Comparison of ENCODE assay signal across 11 mouse cellular contexts in genomic region chr9:119320446-119320845, GRCm38 (mm10). TPM values are rescaled to one million over a fixed set of nuclear protein-coding genes. Genes with fewer than 3 reads are reported as not detected.
DNase-seq lines count a peak whose midpoint lies in the region; ATAC-seq lines count a peak whose summit lies in the region.
"Had no signal": no experiment of that assay in that cellular context is flagged by ENCODE, and none has a peak within 500 bp of the region (broad histone marks: within the 10 kb centered on the region; RNA-seq: fewer than 3 reads in every experiment).

No protein-coding gene starts in this region.

- no peak overlapping the region for H3K9ac ChIP-seq in heart, embryonic 14.5 days (ENCODE audit: low read length)
- no peak overlapping the region for H3K9ac ChIP-seq in hindbrain, embryonic 12.5 days
- H3K9ac ChIP-seq in midbrain, embryonic 11.5 days (ENCODE audit: low read length) = no peak overlapping the region

- WGBS in heart, embryonic 14.5 days = 81% methylated on average over 7 of the region's 7 CpGs
- WGBS in hindbrain, embryonic 12.5 days = 84% methylated on average over 7 of the region's 7 CpGs
- WGBS in midbrain, embryonic 11.5 days = 77% methylated on average over 7 of the region's 7 CpGs

- peak overlapping the region; percentile 99 for H3K4me2 ChIP-seq in heart, embryonic 14.5 days (ENCODE audit: low read length)
- H3K4me2 ChIP-seq in hindbrain, embryonic 12.5 days (replicated peaks) = peak overlapping the region; percentile 99
- peak overlapping the region; percentile 69; the same call in 1 of the 2 replicates for H3K4me2 ChIP-seq in midbrain, embryonic 11.5 days

- no peaks in the 10 kb centered on the region for H3K9me3 ChIP-seq in heart, embryonic 14.5 days (ENCODE audit: control insufficient read depth, low read length)
- no peaks in the 10 kb centered on the region for H3K9me3 ChIP-seq in hindbrain, embryonic 12.5 days (replicated peaks)
- H3K9me3 ChIP-seq in midbrain, embryonic 11.5 days (ENCODE audit: control insufficient read depth, low read length) = no peaks in the 10 kb centered on the region

- H3K27me3 ChIP-seq in heart, embryonic 14.5 days (ENCODE audit: control insufficient read depth, insufficient read depth, low read length) = no peaks in the 10 kb centered on the region
- H3K27me3 ChIP-seq in hindbrain, embryonic 12.5 days = no peaks in the 10 kb centered on the region
- H3K27me3 ChIP-seq in midbrain, embryonic 11.5 days (ENCODE audit: control insufficient read depth, insufficient read depth, low read length) = no peaks in the 10 kb centered on the region

- DNase-seq in heart, postnatal 36 days = no peak
- peak; percentile 62 for DNase-seq in ZHBTc4 (ENCODE audit: low read depth, low spot score)
- no peak for DNase-seq in midbrain, embryonic 11.5 days (ENCODE audit: low spot score, missing footprints)
- DNase-seq in layer of hippocampus, adult 18-20 months (ENCODE audit: low spot score in 2 of 2) = no peak
- no peak for DNase-seq in left cerebral cortex, postnatal 14 days (ENCODE audit: low spot score in 2 of 2)
- no peak for DNase-seq in thymus, postnatal 14 days
- DNase-seq: adrenal gland, postnatal 14 days; heart, postnatal 4 days had no signal

- intact Hi-C loops in heart, postnatal 36 days (cut with DNase I) = no loop called here
- intact Hi-C loops in left cerebral cortex, postnatal 14 days (cut with DNase I) = loop anchor here (10.0 kb wide), 1 partner anchor 216 kb away; the partner anchor contains the start of gene Dlec1

- H3K4me1 ChIP-seq in heart, embryonic 14.5 days (ENCODE audit: control insufficient read depth in 2 of 2, insufficient read depth in 2 of 2, low read length in 2 of 2) = peaks cover 0 to 11% of the 10 kb centered on the region in 2 experiments; a peak in 2 of 4 replicates
- peaks cover 18% of the 10 kb centered on the region for H3K4me1 ChIP-seq in hindbrain, embryonic 12.5 days
- peaks cover 8% of the 10 kb centered on the region for H3K4me1 ChIP-seq in midbrain, embryonic 11.5 days (ENCODE audit: control insufficient read depth, insufficient read depth, low read length)

- 0 out of 2 replicates have a peak, but pooled peaks cover 6% of the 10 kb centered on the region for H3K36me3 ChIP-seq in heart, embryonic 14.5 days (ENCODE audit: control insufficient read depth, insufficient read depth, low read length)
- 0 out of 2 replicates have a peak, but pooled peaks cover 3% of the 10 kb centered on the region for H3K36me3 ChIP-seq in hindbrain, embryonic 12.5 days
- no peaks in the 10 kb centered on the region for H3K36me3 ChIP-seq in midbrain, embryonic 11.5 days (ENCODE audit: control insufficient read depth, insufficient read depth, low read length)

- H3K4me3 ChIP-seq in heart, embryonic 14.5 days (ENCODE audit: control insufficient read depth in 1 of 2, insufficient read depth in 1 of 2, low read depth in 1 of 2, low read length in 2 of 2) = no peak overlapping the region
- H3K4me3 ChIP-seq in hindbrain, embryonic 12.5 days = peak overlapping the region; percentile 95
- H3K4me3 ChIP-seq in midbrain, embryonic 11.5 days (ENCODE audit: low read depth, low read length) = peak overlapping the region; percentile 87

- no peak for ATAC-seq in heart, embryonic 14.5 days (ENCODE audit: insufficient number of reproducible peaks, insufficient read depth, low FRiP score, low read depth)
- ATAC-seq in hindbrain, embryonic 12.5 days (ENCODE audit: low FRiP score) = no peak
- ATAC-seq in midbrain, embryonic 11.5 days (ENCODE audit: low FRiP score) = no peak

- H3K27ac ChIP-seq in heart, embryonic 14.5 days (replicated peaks in 1 of 2; ENCODE audit: control insufficient read depth in 1 of 2, insufficient read depth in 1 of 2, low read depth in 2 of 2, low read length in 2 of 2) = no peak overlapping the region
- H3K27ac ChIP-seq in hindbrain, embryonic 12.5 days = no peak overlapping the region
- H3K27ac ChIP-seq in midbrain, embryonic 11.5 days (ENCODE audit: low read depth, low read length) = no peak overlapping the region
- H3K27ac ChIP-seq: macrophage had no signal

RNA-seq across cellular contexts. Expression of gene Oxsr1, which starts 1.8 kb away (rescaled TPM):
- polyA plus RNA-seq in heart, embryonic 14.5 days (2014; fragmentation: Nextera tagmentation; extraction: Ambion mirVana) = 10.2 and 11.7 TPM in 2 replicates
- 10 to 100 TPM; 49.3 to 49.5 TPM for total RNA-seq in heart, postnatal 36 days (2021)
- polyA plus RNA-seq in hindbrain, embryonic 12.5 days (2016; fragmentation: Nextera tagmentation; extraction: Ambion mirVana) = 18.9 and 19.6 TPM in 2 replicates
- polyA plus RNA-seq in midbrain, embryonic 11.5 days (2014; fragmentation: Nextera tagmentation; extraction: Ambion mirVana) = 15.5 and 16.2 TPM in 2 replicates
- 10 to 100 TPM; 30.2 to 31.7 TPM for total RNA-seq in layer of hippocampus, adult 18-20 months (2021)
- total RNA-seq in left cerebral cortex, postnatal 14 days (2021) = 10 to 100 TPM; 33.2 to 36.4 TPM

RNA-seq across cellular contexts. Expression of gene Acaa1a, which starts 19.0 kb away (rescaled TPM):
- polyA plus RNA-seq in heart, embryonic 14.5 days (2014; fragmentation: Nextera tagmentation; extraction: Ambion mirVana) = 78.3 and 81.6 TPM in 2 replicates
- total RNA-seq in heart, postnatal 36 days (2021) = 10 to 100 TPM; 80.3 to 85.7 TPM
- 82.4 and 87.1 TPM in 2 replicates for polyA plus RNA-seq in hindbrain, embryonic 12.5 days (2016; fragmentation: Nextera tagmentation; extraction: Ambion mirVana)
- polyA plus RNA-seq in midbrain, embryonic 11.5 days (2014; fragmentation: Nextera tagmentation; extraction: Ambion mirVana) = 52.7 and 61.2 TPM in 2 replicates
- 10 to 100 TPM; 70.3 to 74.7 TPM for total RNA-seq in layer of hippocampus, adult 18-20 months (2021)
- 10 to 100 TPM; 67.2 to 73.8 TPM for total RNA-seq in left cerebral cortex, postnatal 14 days (2021)

RNA-seq across cellular contexts. Expression of gene Myd88, which starts 20.8 kb away (rescaled TPM):
- 13.2 and 14.9 TPM in 2 replicates for polyA plus RNA-seq in heart, embryonic 14.5 days (2014; fragmentation: Nextera tagmentation; extraction: Ambion mirVana)
- total RNA-seq in heart, postnatal 36 days (2021) = 10 to 100 TPM; 14.8 to 15.5 TPM
- 6.3 and 7.6 TPM in 2 replicates for polyA plus RNA-seq in hindbrain, embryonic 12.5 days (2016; fragmentation: Nextera tagmentation; extraction: Ambion mirVana)
- 6.3 and 7.6 TPM in 2 replicates for polyA plus RNA-seq in midbrain, embryonic 11.5 days (2014; fragmentation: Nextera tagmentation; extraction: Ambion mirVana)
- 1 to 10 TPM; 5.9 to 6.7 TPM for total RNA-seq in layer of hippocampus, adult 18-20 months (2021)
- total RNA-seq in left cerebral cortex, postnatal 14 days (2021) = 1 to 10 TPM; 5.5 to 5.8 TPM

RNA-seq across cellular contexts. Expression of gene Xylb, which starts 36.7 kb away (rescaled TPM):
- 1.2 and 2.0 TPM in 2 replicates for polyA plus RNA-seq in heart, embryonic 14.5 days (2014; fragmentation: Nextera tagmentation; extraction: Ambion mirVana)
- total RNA-seq in heart, postnatal 36 days (2021) = under 1 TPM; 0.22 TPM
- 4.7 and 4.9 TPM in 2 replicates for polyA plus RNA-seq in hindbrain, embryonic 12.5 days (2016; fragmentation: Nextera tagmentation; extraction: Ambion mirVana)
- polyA plus RNA-seq in midbrain, embryonic 11.5 days (2014; fragmentation: Nextera tagmentation; extraction: Ambion mirVana) = 5.4 and 6.5 TPM in 2 replicates
- total RNA-seq in layer of hippocampus, adult 18-20 months (2021) = 1 to 10 TPM; 4.8 to 5.9 TPM
- total RNA-seq in left cerebral cortex, postnatal 14 days (2021) = 1 to 10 TPM; 3.8 to 3.9 TPM

RNA-seq across cellular contexts. Expression of gene Slc22a14, which starts 44.9 kb away (rescaled TPM):
- polyA plus RNA-seq in heart, embryonic 14.5 days (2014; fragmentation: Nextera tagmentation; extraction: Ambion mirVana) = not detected in 2 replicates
- under 1 TPM in 1 of 2 experiments, not detected in 1; 0.19 TPM for total RNA-seq in heart, postnatal 36 days (2021)
- not detected in 2 replicates for polyA plus RNA-seq in hindbrain, embryonic 12.5 days (2016; fragmentation: Nextera tagmentation; extraction: Ambion mirVana)
- polyA plus RNA-seq in midbrain, embryonic 11.5 days (2014; fragmentation: Nextera tagmentation; extraction: Ambion mirVana) = not detected in 2 replicates
- not detected for total RNA-seq in layer of hippocampus, adult 18-20 months (2021)
- not detected for total RNA-seq in left cerebral cortex, postnatal 14 days (2021)
- total RNA-seq: adrenal gland, postnatal 14 days had no signal
- polyA plus RNA-seq: macrophage had no signal

Comparison
In these comparisons a context has a peak if more than half of its experiments do, and no peak if none do; other contexts are left out.
1. H3K4me3 ChIP-seq: peak in hindbrain, embryonic 12.5 days (single experiment) and midbrain, embryonic 11.5 days (single experiment); none in heart, embryonic 14.5 days (0 of 2).
2. Peak in every context shown above with its lines, with median percentiles within 50 percentile points of each other: H3K4me2 ChIP-seq.